Mouse (Mus musculus) liver, embryonic 15.5 days (tissue): Measurements from ENCODE around the gene Spata2l. TPM values are rescaled to one million over a fixed set of nuclear protein-coding genes. Genes with fewer than 3 reads are reported as not detected.
"Not testable (repeated sequence)": the region's sequence is repeated elsewhere in the genome, so short reads cannot be mapped to it uniquely, and the experiment has no call there.

Source experiments
- ATAC-seq: fragments of 200-750 bp; cut with Nextera tagmentation; 2 replicates; pipeline ENCODE4 v1.8.0; 2017; ENCODE audit warnings: moderate number of reproducible peaks, mild to moderate bottlenecking, moderate library complexity; ENCODE audit not compliant: insufficient read depth
- H3K27ac ChIP-seq: fragments of 300-500 bp; sonication (generic); replicated peaks from 2 replicates; pipeline ENCODE4 v1.5.1; 2015; ENCODE audit warnings: mild to moderate bottlenecking, inconsistent platforms
- H3K27me3 ChIP-seq: fragments of 300-500 bp; sonication (generic); 2 replicates; pipeline ENCODE4 v1.6.1; 2015; ENCODE audit warnings: mild to moderate bottlenecking, inconsistent platforms
- H3K36me3 ChIP-seq: fragments of 300-500 bp; sonication (generic); replicated peaks from 2 replicates; pipeline ENCODE4 v1.6.1; 2015; ENCODE audit warnings: moderate library complexity, mild to moderate bottlenecking, inconsistent platforms
- H3K4me1 ChIP-seq: fragments of 300-500 bp; sonication (generic); replicated peaks from 2 replicates; pipeline ENCODE4 v1.6.1; 2015; ENCODE audit warnings: inconsistent platforms
- H3K4me2 ChIP-seq: fragments of 300-500 bp; sonication (generic); 2 replicates; pipeline ENCODE4 v1.6.1; 2015; ENCODE audit warnings: moderate library complexity, mild to moderate bottlenecking, inconsistent platforms
- H3K4me3 ChIP-seq: fragments of 300-500 bp; sonication (generic); replicated peaks from 2 replicates; pipeline ENCODE4 v1.5.1; 2015; ENCODE audit warnings: mild to moderate bottlenecking, inconsistent platforms
- H3K9ac ChIP-seq: fragments of 300-500 bp; sonication (generic); 2 replicates; pipeline ENCODE4 v1.6.1; 2015; ENCODE audit warnings: moderate library complexity, mild to moderate bottlenecking, inconsistent platforms
- H3K9me3 ChIP-seq: fragments of 300-500 bp; sonication (generic); replicated peaks from 2 replicates; pipeline ENCODE4 v1.6.1; 2016; ENCODE audit warnings: inconsistent platforms
- WGBS: fragments of 180-500 bp; shearing (Covaris S2); methylation state at CpG from one replicate; pipeline ENCODE4 v1.1.7; 2015; ENCODE audit warnings: mixed read lengths; ENCODE audit not compliant: insufficient replicate concordance; 5-methylcytosine and 5-hydroxymethylcytosine counted together
- polyA plus RNA-seq: library from polyadenylated mRNA; unstranded; fragments of >200 nt; fragmentation: Nextera tagmentation; extraction: Ambion mirVana; gene quantifications from 2 replicates; pipeline ENCODE4 v1.2.1, GENCODE M21; 2015

The Spata2l gene
- polyA plus RNA-seq, 1 experiment from 2014 or later = 2.2 TPM

- no peaks in the 10 kb centered on the region for H3K9me3 ChIP-seq
- no peaks in the 10 kb centered on the region for H3K27me3 ChIP-seq
- peaks cover 83% of the 10 kb centered on the region for H3K36me3 ChIP-seq
- no peak overlapping the region for H3K27ac ChIP-seq
- no peak overlapping the region for H3K4me3 ChIP-seq
- H3K4me1 ChIP-seq = 0 out of 2 replicates have a peak, but pooled peaks cover 9% of the 10 kb centered on the region
- 79% methylated on average over 14 of the region's 14 CpGs for WGBS
- ATAC-seq = peak; percentile 26; the same call in 1 of the 2 replicates
- no peak overlapping the region for H3K4me2 ChIP-seq
- no peak overlapping the region for H3K9ac ChIP-seq
These were observed 32.1 kb upstream of the Spata2l start for GRCm38 (mm10) chr8:123267926-123268656.

- WGBS = 75% methylated on average over 8 of the region's 8 CpGs
- not testable (repeated sequence) for ATAC-seq, H3K9me3 ChIP-seq, H3K27me3 ChIP-seq, H3K27ac ChIP-seq, H3K4me3 ChIP-seq, H3K4me2 ChIP-seq, H3K9ac ChIP-seq
- H3K36me3 ChIP-seq = peaks cover 57% of the 10 kb centered on the region
- peaks cover 31% of the 10 kb centered on the region for H3K4me1 ChIP-seq
These were observed 21.6 kb upstream of the Spata2l start for GRCm38 (mm10) chr8:123257593-123257992.

GRCm38 (mm10) chr8:123257114-123257513 lies 21.1 kb upstream of the Spata2l start:
- no peak for ATAC-seq
- H3K4me1 ChIP-seq = peaks cover 36% of the 10 kb centered on the region
- H3K36me3 ChIP-seq = peaks cover 57% of the 10 kb centered on the region
- H3K4me3 ChIP-seq = no peak overlapping the region
- H3K27me3 ChIP-seq = no peaks in the 10 kb centered on the region
- 69% methylated on average over 3 of the region's 3 CpGs for WGBS
- no peak overlapping the region for H3K4me2 ChIP-seq
- H3K9ac ChIP-seq = no peak overlapping the region
- no peak overlapping the region for H3K27ac ChIP-seq
- no peaks in the 10 kb centered on the region for H3K9me3 ChIP-seq

- no peaks in the 10 kb centered on the region for H3K27me3 ChIP-seq
- peak overlapping the region; percentile 98 for H3K4me3 ChIP-seq
- H3K27ac ChIP-seq = 0 out of 2 replicates have a peak overlapping the region, but pooled peaks have one; percentile 88
- peak overlapping the region; percentile 94 for H3K9ac ChIP-seq
- peaks cover 53% of the 10 kb centered on the region for H3K36me3 ChIP-seq
- H3K4me1 ChIP-seq = peaks cover 40% of the 10 kb centered on the region
- no peaks in the 10 kb centered on the region for H3K9me3 ChIP-seq
- ATAC-seq = no peak
- 59% methylated on average over 6 of the region's 6 CpGs for WGBS
- H3K4me2 ChIP-seq = peak overlapping the region; percentile 97
These were observed 19.1 kb upstream of the Spata2l start for GRCm38 (mm10) chr8:123255170-123255569.

- Histone ChIP-seq H3K4me1 (peaks cover 40% of the 10 kb centered on the region), H3K36me3 (peaks cover 45% of the 10 kb centered on the region), H3K4me3 (peak within 1 kb of the TSS; percentile 98), H3K27ac (peak within 1 kb of the TSS; percentile 88), H3K4me2 (peak within 1 kb of the TSS; percentile 97), H3K27me3 (no peaks in the 10 kb centered on the region), H3K9ac (peak within 1 kb of the TSS; percentile 94), H3K9me3 (no peaks in the 10 kb centered on the region)
- ATAC-seq = peak; percentile 96
- WGBS = under 1% methylated on average over 99 of the region's 99 CpGs
These were observed 18.3 kb upstream of the Spata2l start, which contains the start of the genes Zfp276 and Vps9d1 for GRCm38 (mm10) chr8:123254099-123254885. Gene Zfp276, plus strand, starts transcription at chr8:123254195. Gene Vps9d1, minus strand, starts transcription at chr8:123254348.

GRCm38 (mm10) chr8:123253451-123254098 lies 17.5 kb upstream of the Spata2l start:
- peaks cover 38% of the 10 kb centered on the region for H3K36me3 ChIP-seq
- under 1% methylated on average over 40 of the region's 40 CpGs for WGBS
- peak; percentile 35 for ATAC-seq

GRCm38 (mm10) chr8:123252925-123253324 lies 16.9 kb upstream of the Spata2l start:
- Histone ChIP-seq H3K36me3 (peaks cover 32% of the 10 kb centered on the region), H3K9me3 (no peaks in the 10 kb centered on the region), H3K9ac (peak overlapping the region; percentile 94), H3K27ac (peak overlapping the region; percentile 88), H3K4me3 (peak overlapping the region; percentile 98), H3K4me1 (peaks cover 40% of the 10 kb centered on the region), H3K27me3 (no peaks in the 10 kb centered on the region), H3K4me2 (peak overlapping the region; percentile 97)
- 49% methylated on average over 4 of the region's 4 CpGs for WGBS
- no peak for ATAC-seq

More at GRCm38 (mm10) chr8:123253451-123254098, 17.5 kb upstream of the Spata2l start:
- Histone ChIP-seq H3K4me3 (peak overlapping the region; percentile 98), H3K9me3 (no peaks in the 10 kb centered on the region), H3K4me1 (peaks cover 40% of the 10 kb centered on the region), H3K27me3 (no peaks in the 10 kb centered on the region), H3K4me2 (peak overlapping the region; percentile 97), H3K9ac (peak overlapping the region; percentile 94), H3K27ac (peak overlapping the region; percentile 88)

- Histone ChIP-seq H3K27me3 (no peaks in the 10 kb centered on the region), H3K9ac (no peak overlapping the region), H3K9me3 (no peaks in the 10 kb centered on the region), H3K27ac (no peak overlapping the region), H3K4me1 (peaks cover 34% of the 10 kb centered on the region), H3K36me3 (peaks cover 31% of the 10 kb centered on the region), H3K4me2 (no peak overlapping the region), H3K4me3 (no peak overlapping the region)
- 90% methylated on average over 5 of the region's 5 CpGs for WGBS
- no peak for ATAC-seq
These were observed 14.9 kb upstream of the Spata2l start for GRCm38 (mm10) chr8:123250940-123251339.

GRCm38 (mm10) chr8:123248596-123248995 lies 12.6 kb upstream of the Spata2l start:
- H3K27me3 ChIP-seq = no peaks in the 10 kb centered on the region
- no peak overlapping the region for H3K4me2 ChIP-seq
- no peak overlapping the region for H3K4me3 ChIP-seq
- peaks cover 37% of the 10 kb centered on the region for H3K36me3 ChIP-seq
- peaks cover 28% of the 10 kb centered on the region for H3K4me1 ChIP-seq
- 67% methylated on average over 8 of the region's 8 CpGs for WGBS
- no peaks in the 10 kb centered on the region for H3K9me3 ChIP-seq
- no peak overlapping the region for H3K9ac ChIP-seq
- no peak overlapping the region for H3K27ac ChIP-seq
- ATAC-seq = no peak

GRCm38 (mm10) chr8:123247748-123248147 lies 11.7 kb upstream of the Spata2l start:
- peaks cover 25% of the 10 kb centered on the region for H3K4me1 ChIP-seq
- ATAC-seq = no peak
- no peaks in the 10 kb centered on the region for H3K27me3 ChIP-seq
- WGBS = 85% methylated on average over 6 of the region's 6 CpGs
- no peak overlapping the region for H3K9ac ChIP-seq
- H3K4me2 ChIP-seq = no peak overlapping the region
- no peaks in the 10 kb centered on the region for H3K9me3 ChIP-seq
- H3K27ac ChIP-seq = no peak overlapping the region
- no peak overlapping the region for H3K4me3 ChIP-seq
- H3K36me3 ChIP-seq = peaks cover 40% of the 10 kb centered on the region

GRCm38 (mm10) chr8:123245543-123245942 lies 9.5 kb upstream of the Spata2l start:
- Histone ChIP-seq H3K4me1 (peaks cover 18% of the 10 kb centered on the region), H3K9me3 (no peaks in the 10 kb centered on the region), H3K4me3 (no peak overlapping the region), H3K36me3 (peaks cover 37% of the 10 kb centered on the region), H3K27me3 (no peaks in the 10 kb centered on the region), H3K4me2 (no peak overlapping the region), H3K9ac (no peak overlapping the region), H3K27ac (no peak overlapping the region)
- WGBS = 79% methylated on average over 12 of the region's 12 CpGs
- ATAC-seq = no peak
